Mouse (Mus musculus) embryonic fibroblast, embryonic 13.5 days (primary cell): Measurements from ENCODE around the gene Uba7.

Experiments
- CTCF ChIP-seq: IDR thresholded peaks from 2 replicates; pipeline ENCODE4 v1.5.1; 2011; ENCODE audit warnings: mild to moderate bottlenecking, control low read depth, low read length, moderate library complexity, borderline replicate concordance; ENCODE audit not compliant: insufficient read depth
- POLR2A ChIP-seq: IDR thresholded peaks from 2 replicates; pipeline ENCODE4 v1.6.1; 2011; ENCODE audit warnings: low read depth, mild to moderate bottlenecking, control low read depth, low read length, moderate library complexity

- no peak for TF ChIP-seq CTCF
- no peak for TF ChIP-seq POLR2A
Measured at GRCm38 (mm10) chr9:108020741-108021140, 45.4 kb downstream of the Uba7 start.
